26 mouse cellular contexts compared by ENCODE assay signal in the genomic region with DNA sequence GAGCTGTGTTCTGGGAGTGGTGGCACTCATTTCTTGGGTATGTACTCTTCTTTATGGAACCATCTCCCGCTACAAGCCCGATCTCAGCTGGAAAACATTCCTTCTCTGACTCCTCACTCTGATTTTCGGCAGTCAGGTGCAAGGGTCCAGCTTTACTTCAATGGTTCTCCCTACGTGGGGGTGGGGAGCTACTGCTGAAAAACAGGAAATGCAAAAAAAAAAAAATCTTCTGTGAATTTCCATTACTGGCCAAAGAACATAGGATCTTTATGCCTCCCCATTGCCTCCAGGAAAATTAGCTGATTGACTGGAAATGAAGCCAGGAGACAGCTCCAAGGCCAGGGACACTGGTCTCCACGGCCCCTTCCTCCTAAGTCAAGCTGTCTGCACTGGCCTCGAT. TPM values are rescaled to one million over a fixed set of nuclear protein-coding genes. Genes with fewer than 3 reads are reported as not detected.
"Had no signal": no experiment of that assay in that cellular context is flagged by ENCODE, and none has a peak within 500 bp of the region (broad histone marks: within the 10 kb centered on the region; RNA-seq: fewer than 3 reads in every experiment).

No protein-coding gene starts in this region.

- ATAC-seq: intestine, embryonic 15.5 days; midbrain, embryonic 15.5 days had no signal

- H3K9ac ChIP-seq: intestine, embryonic 15.5 days; kidney, embryonic 15.5 days; liver, embryonic 13.5 days; midbrain, embryonic 12.5 days; midbrain, embryonic 15.5 days; neural tube, embryonic 12.5 days; neural tube, embryonic 15.5 days; stomach, embryonic 15.5 days had no signal

- H3K4me1 ChIP-seq: intestine, embryonic 15.5 days; liver, embryonic 13.5 days; midbrain, embryonic 12.5 days; midbrain, embryonic 15.5 days; neural tube, embryonic 12.5 days; neural tube, embryonic 15.5 days had no signal

- H3K9me3 ChIP-seq: intestine, embryonic 15.5 days; kidney, embryonic 15.5 days; liver, embryonic 13.5 days; midbrain, embryonic 12.5 days; midbrain, embryonic 15.5 days; neural tube, embryonic 12.5 days; neural tube, embryonic 15.5 days; stomach, embryonic 15.5 days had no signal

- H3K27me3 ChIP-seq: intestine, embryonic 15.5 days; kidney, embryonic 15.5 days; liver, embryonic 13.5 days; midbrain, embryonic 12.5 days; midbrain, embryonic 15.5 days; neural tube, embryonic 12.5 days; neural tube, embryonic 15.5 days; stomach, embryonic 15.5 days had no signal

- H3K4me3 ChIP-seq: intestine, embryonic 15.5 days; kidney, embryonic 15.5 days; liver, embryonic 13.5 days; midbrain, embryonic 12.5 days; midbrain, embryonic 15.5 days; neural tube, embryonic 12.5 days; neural tube, embryonic 15.5 days; stomach, embryonic 15.5 days had no signal

- DNase-seq: kidney, adult 11 months; left cerebral cortex, postnatal 4 days; liver, embryonic 13.5 days; lung, adult 2 months; lung, postnatal 14 days; lung, postnatal 4 days; right cerebral cortex, adult 18-20 months; right cerebral cortex, postnatal 14 days; spleen, adult 18-20 months; thymus, postnatal 25 days had no signal

- H3K27ac ChIP-seq: intestine, embryonic 15.5 days; kidney, embryonic 15.5 days; liver, embryonic 13.5 days; midbrain, embryonic 12.5 days; midbrain, embryonic 15.5 days; neural tube, embryonic 12.5 days; neural tube, embryonic 15.5 days; stomach, embryonic 15.5 days had no signal

- H3K4me2 ChIP-seq: intestine, embryonic 15.5 days; kidney, embryonic 15.5 days; liver, embryonic 13.5 days; midbrain, embryonic 12.5 days; midbrain, embryonic 15.5 days; neural tube, embryonic 12.5 days; neural tube, embryonic 15.5 days; stomach, embryonic 15.5 days had no signal

- H3K36me3 ChIP-seq: intestine, embryonic 15.5 days; kidney, embryonic 15.5 days; liver, embryonic 13.5 days; midbrain, embryonic 12.5 days; midbrain, embryonic 15.5 days; neural tube, embryonic 12.5 days; neural tube, embryonic 15.5 days; stomach, embryonic 15.5 days had no signal

RNA-seq across cellular contexts. Expression of gene Gm4869, which starts 38.8 kb away (rescaled TPM):
- total RNA-seq: layer of hippocampus, adult 8-10 months; layer of hippocampus, postnatal 10 days; left cerebral cortex, adult 8-10 months; left cerebral cortex, postnatal 14 days; left cerebral cortex, postnatal 4 days; liver, adult 2 months; megakaryocyte, adult 5-6 weeks had no signal
- polyA plus RNA-seq: intestine, embryonic 15.5 days; kidney, embryonic 15.5 days; liver, adult 2 months; liver, embryonic 13.5 days; liver, embryonic 16.5 days; lung, embryonic 16.5 days; midbrain, embryonic 12.5 days; midbrain, embryonic 15.5 days; neural tube, embryonic 15.5 days; stomach, embryonic 15.5 days; thymus, postnatal 0 days had no signal
